Comparison of ENCODE assay signal across 8 mouse cellular contexts in genomic region chr8:123423441-123423840, GRCm38 (mm10). TPM values are rescaled to one million over a fixed set of nuclear protein-coding genes. Genes with fewer than 3 reads are reported as not detected.
A peak's percentile ranks its signal among the peaks of the same experiment; 100 is the strongest.
DNase-seq lines count a peak whose midpoint lies in the region; ATAC-seq lines count a peak whose summit lies in the region.

TSS of gene Def8 (plus strand) at chr8:123423527.

- no peak for DNase-seq in lung, postnatal 14 days
- no peak for DNase-seq in forebrain, embryonic 10.5 days (ENCODE audit: extremely low spot score, low spot score)
- DNase-seq in heart, postnatal 4 days, result no peak
- no peak for DNase-seq in left cerebral cortex, postnatal 36 days (ENCODE audit: low spot score in 2 of 2)
- no peak for DNase-seq in thymus, postnatal 4 days
- no peak for DNase-seq in cerebellum, adult 8-10 months

- H3K4me3 ChIP-seq in lung, embryonic 16.5 days (ENCODE audit: low read length), result peak within 1 kb of the TSS; percentile 31
- H3K4me3 ChIP-seq in forebrain, embryonic 10.5 days, result peak within 1 kb of the TSS; percentile 29
- H3K4me3 ChIP-seq in neural tube, embryonic 14.5 days (ENCODE audit: low read depth, low read length), result no peak within 1 kb of the TSS

- intact Hi-C loops in left cerebral cortex, postnatal 36 days (cut with DNase I), result no loop called here

- H3K9me3 ChIP-seq in lung, embryonic 16.5 days (ENCODE audit: control insufficient read depth, low read length), result peaks cover 27% of the 10 kb centered on the region
- peaks cover 22% of the 10 kb centered on the region for H3K9me3 ChIP-seq in forebrain, embryonic 10.5 days
- peaks cover 2% of the 10 kb centered on the region for H3K9me3 ChIP-seq in neural tube, embryonic 14.5 days (ENCODE audit: control insufficient read depth, low read length)

- H3K4me2 ChIP-seq in lung, embryonic 16.5 days (ENCODE audit: low read depth, low read length), result peak within 1 kb of the TSS; percentile 50
- peak within 1 kb of the TSS; percentile 30; the same call in 1 of the 2 replicates for H3K4me2 ChIP-seq in neural tube, embryonic 14.5 days (ENCODE audit: low read depth, low read length)

- no peaks in the 10 kb centered on the region for H3K4me1 ChIP-seq in lung, embryonic 16.5 days (replicated peaks; ENCODE audit: control insufficient read depth, insufficient read depth, low read length)
- peaks cover 8% of the 10 kb centered on the region for H3K4me1 ChIP-seq in forebrain, embryonic 10.5 days
- no peaks in the 10 kb centered on the region for H3K4me1 ChIP-seq in neural tube, embryonic 14.5 days (ENCODE audit: control insufficient read depth, insufficient read depth, low read length)

- WGBS in lung, embryonic 16.5 days, result 63% methylated on average over 7 of the region's 7 CpGs
- 79% methylated on average over 7 of the region's 7 CpGs for whole genome bisulfite sequencing in forebrain, embryonic 10.5 days
- 77% methylated on average over 7 of the region's 7 CpGs for WGBS in neural tube, embryonic 14.5 days

- H3K36me3 ChIP-seq in lung, embryonic 16.5 days (ENCODE audit: control insufficient read depth, insufficient read depth, low read length), result no peaks in the 10 kb centered on the region
- peaks cover 37% of the 10 kb centered on the region for H3K36me3 ChIP-seq in forebrain, embryonic 10.5 days (replicated peaks)
- peaks cover 34% of the 10 kb centered on the region for H3K36me3 ChIP-seq in neural tube, embryonic 14.5 days (ENCODE audit: control insufficient read depth, insufficient read depth, low read length)

- H3K27ac ChIP-seq in lung, embryonic 16.5 days (ENCODE audit: low read length), result no peak within 1 kb of the TSS
- H3K27ac ChIP-seq in forebrain, embryonic 10.5 days, result no peak within 1 kb of the TSS
- no peak within 1 kb of the TSS for H3K27ac ChIP-seq in neural tube, embryonic 14.5 days (ENCODE audit: low read depth, low read length)

- no peak within 1 kb of the TSS for H3K9ac ChIP-seq in lung, embryonic 16.5 days (ENCODE audit: low read length)
- H3K9ac ChIP-seq in neural tube, embryonic 14.5 days (replicated peaks; ENCODE audit: low read depth, low read length), result no peak within 1 kb of the TSS; the same call in 1 of the 2 replicates

- H3K27me3 ChIP-seq in lung, embryonic 16.5 days (ENCODE audit: control insufficient read depth, insufficient read depth, low read depth, low read length), result no peaks in the 10 kb centered on the region
- 0 out of 2 replicates have a peak, but pooled peaks cover 3% of the 10 kb centered on the region for H3K27me3 ChIP-seq in forebrain, embryonic 10.5 days (ENCODE audit: poor library complexity, severe bottlenecking)
- no peaks in the 10 kb centered on the region for H3K27me3 ChIP-seq in neural tube, embryonic 14.5 days (ENCODE audit: control insufficient read depth, insufficient read depth, low read length)

- no peak for ATAC-seq in lung, embryonic 16.5 days (ENCODE audit: low read depth)
- ATAC-seq in neural tube, embryonic 14.5 days (ENCODE audit: low read depth), result no peak

RNA-seq across cellular contexts. Expression of gene Def8, which starts in this region (rescaled TPM):
- 26.3 and 28.0 TPM in 2 replicates for polyA plus RNA-seq in lung, embryonic 16.5 days (2015; fragmentation: Nextera tagmentation; extraction: Ambion mirVana)
- polyA plus RNA-seq in forebrain, embryonic 10.5 days (2016; fragmentation: Nextera tagmentation; extraction: Ambion mirVana), result 45.9 and 49.9 TPM in 2 replicates
- total RNA-seq in heart, postnatal 4 days (2021), result 10 to 100 TPM; 65.4 to 68.0 TPM
- total RNA-seq in left cerebral cortex, postnatal 36 days (2021), result 10 to 100 TPM; 62.0 to 64.3 TPM
- polyA plus RNA-seq in neural tube, embryonic 14.5 days (2014; fragmentation: Nextera tagmentation; extraction: Ambion mirVana), result 47.4 and 52.8 TPM in 2 replicates
